Mouse (Mus musculus) erythroblast, embryonic 14.5 days (primary cell): ENCODE data around the gene Garnl3.

Experiments used
- GATA1 ChIP-seq: IDR thresholded peaks from 2 replicates; pipeline ENCODE4 v1.6.1; 2012; ENCODE audit warnings: low read length, inconsistent platforms, mixed read lengths
- TAL1 ChIP-seq: IDR thresholded peaks from 3 replicates; pipeline ENCODE4 v1.6.1; 2012; ENCODE audit warnings: low read length, inconsistent platforms, mixed read lengths

- TF ChIP-seq TAL1 (no peak), GATA1 (no peak)
These were observed 170.1 kb downstream of the Garnl3 start, which contains the start of the genes Rpl12 and Lrsam1 for GRCm38 (mm10) chr2:32961192-32961995.
